Mouse (Mus musculus) embryo, embryonic 10 days (tissue): ENCODE results near the gene Gm10234.

Source experiments
- DNase-seq: peaks from one replicate; pipeline ENCODE4 v3.0.0-alpha.2; 2015; ENCODE audit warnings: low spot score

The Gm10234 gene

GRCm38 (mm10) chr6:95321812-95322211 is at the start of gene Gm10234:
TSS of gene Gm10234 (plus strand) at chr6:95322112.
- DNase-seq, result no peak

GRCm38 (mm10) chr6:95277633-95278032 is 44.3 kb upstream of the Gm10234 start:
- DNase-seq, result no peak

DNA sequence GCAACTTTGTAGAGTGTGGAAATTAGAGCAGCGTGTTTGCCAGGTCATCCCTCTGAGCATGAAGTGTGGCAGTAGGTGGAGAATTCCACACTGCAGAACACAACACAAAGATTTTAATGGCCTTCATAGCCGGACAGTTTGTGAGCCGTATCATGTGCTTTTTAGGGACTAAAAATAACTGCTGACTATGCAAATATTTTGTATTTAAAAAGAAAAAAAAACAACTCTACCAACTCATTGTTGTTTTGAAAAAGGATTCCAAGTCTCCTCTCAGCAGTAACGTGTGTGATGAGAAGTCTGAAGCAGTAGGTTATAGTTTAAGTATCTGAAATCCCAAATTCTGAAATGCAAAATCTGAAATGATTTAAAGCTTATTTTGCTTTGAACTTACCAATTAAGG is 25.9 kb upstream of the Gm10234 start:
- DNase-seq, result no peak

GRCm38 (mm10) chr6:95298387-95298786 is 23.5 kb upstream of the Gm10234 start:
- no peak for DNase-seq

GRCm38 (mm10) chr6:95300658-95301057 is 21.3 kb upstream of the Gm10234 start:
- DNase-seq, result no peak

- no peak for DNase-seq
Observed at GRCm38 (mm10) chr6:95331191-95331590, 9.3 kb downstream of the Gm10234 start.

DNA sequence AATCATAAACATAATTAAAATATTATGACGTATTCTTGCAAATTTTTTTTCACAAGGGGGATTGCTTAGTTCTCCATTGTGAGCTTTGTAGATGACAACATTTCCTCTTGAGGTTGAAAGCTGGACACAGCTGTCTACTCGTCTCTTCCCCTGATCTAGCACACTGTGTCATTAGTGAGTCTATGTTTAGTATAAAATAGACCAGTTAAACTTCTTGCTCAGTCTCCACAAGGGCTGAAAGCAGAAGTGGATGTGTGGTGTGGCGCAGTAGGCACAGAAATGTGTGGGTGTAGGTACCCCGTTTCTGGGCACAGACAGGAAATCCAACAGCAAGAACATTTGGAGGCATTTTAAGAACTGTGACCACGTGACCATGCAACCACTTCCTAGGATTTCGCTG is 12.9 kb downstream of the Gm10234 start:
- no peak for DNase-seq

DNA sequence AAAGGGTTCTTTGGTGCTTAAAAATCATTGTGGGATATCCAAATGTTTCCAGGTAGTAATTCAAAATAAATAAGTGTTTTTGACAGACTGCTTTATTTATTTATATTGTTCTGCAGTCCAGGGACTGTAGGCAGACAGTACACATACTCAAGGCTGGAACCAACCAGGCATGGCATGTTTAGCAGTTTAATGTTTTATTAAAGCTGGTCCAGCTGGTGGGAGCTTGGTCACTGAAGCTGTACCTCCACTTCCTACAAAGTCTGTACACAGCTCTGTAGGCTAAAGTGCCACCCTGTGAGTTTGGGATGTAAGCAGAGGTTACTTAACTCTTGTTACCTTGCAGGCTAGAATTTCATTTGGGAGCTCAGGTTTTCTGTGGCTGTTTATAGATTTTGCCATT is 27.5 kb downstream of the Gm10234 start:
- no peak for DNase-seq

DNA sequence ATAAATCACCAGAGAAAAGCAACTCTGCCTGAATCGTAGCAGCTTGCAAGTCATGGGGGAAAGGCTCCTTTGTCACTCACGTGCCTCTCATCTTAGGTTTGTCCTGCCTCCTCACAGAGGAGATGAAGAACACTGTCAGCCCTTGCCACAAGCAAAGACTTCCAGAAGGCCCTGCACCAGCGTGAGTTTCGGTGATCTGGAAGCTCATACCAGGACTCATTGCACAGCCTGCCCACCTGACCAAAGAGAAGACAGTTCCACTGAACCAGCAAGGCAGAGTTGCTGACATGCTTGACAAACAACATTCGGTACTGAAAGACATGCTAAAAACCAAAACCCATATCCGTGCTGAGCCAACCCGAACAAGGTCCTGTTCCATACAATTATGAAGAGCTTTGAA is 31.1 kb downstream of the Gm10234 start:
- no peak for DNase-seq

- no peak for DNase-seq
Observed at GRCm38 (mm10) chr6:95353886-95354285, 32.0 kb downstream of the Gm10234 start.

GRCm38 (mm10) chr6:95360084-95360483 is 38.2 kb downstream of the Gm10234 start:
- no peak for DNase-seq

- no peak for DNase-seq
Observed at GRCm38 (mm10) chr6:95362707-95363106, 40.8 kb downstream of the Gm10234 start.

DNA sequence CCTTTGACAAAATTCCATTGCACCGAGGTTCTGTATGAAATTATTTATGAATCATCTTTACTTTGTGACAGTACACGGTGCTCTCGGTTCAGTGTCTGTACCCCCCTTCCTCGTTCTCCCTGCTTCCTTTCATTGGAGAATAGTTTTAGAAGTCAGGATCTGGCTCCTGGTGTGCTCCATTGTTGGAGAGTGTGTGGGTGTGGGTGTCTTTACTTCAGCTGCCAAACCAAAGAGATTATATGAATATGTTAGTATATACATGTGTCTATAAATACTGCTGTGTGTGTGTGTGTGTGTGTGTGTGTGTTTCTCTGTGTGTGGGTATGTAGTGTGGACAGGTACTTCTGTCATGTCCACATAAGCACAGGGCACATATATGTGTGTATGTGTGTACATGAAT is 49.9 kb downstream of the Gm10234 start:
- no peak for DNase-seq
